Comparison of ENCODE assay signal across 9 mouse cellular contexts in genomic region chr10:95565156-95565854, GRCm38 (mm10). TPM values are rescaled to one million over a fixed set of nuclear protein-coding genes. Genes with fewer than 3 reads are reported as not detected.
DNase-seq lines count a peak whose midpoint lies in the region; ATAC-seq lines count a peak whose summit lies in the region.
"Had no signal": no experiment of that assay in that cellular context is flagged by ENCODE, and none has a peak within 500 bp of the region (broad histone marks: within the 10 kb centered on the region; RNA-seq: fewer than 3 reads in every experiment).

No protein-coding gene starts in this region.

- ATAC-seq in erythroblast, adult 5-6 weeks (replicated peaks; ENCODE audit: low FRiP score, poor library complexity, severe bottlenecking), result no peak
- no peak for ATAC-seq in midbrain, embryonic 12.5 days (ENCODE audit: low FRiP score, low read depth)
- no peak for ATAC-seq in midbrain, embryonic 11.5 days (ENCODE audit: low FRiP score)
- no peak for ATAC-seq in limb, embryonic 12.5 days (ENCODE audit: insufficient number of reproducible peaks, insufficient read depth, low FRiP score, low TSS enrichment, low read depth)
- ATAC-seq in stomach, embryonic 15.5 days (ENCODE audit: insufficient read depth, low FRiP score, low read depth), result no peak

- no peak for DNase-seq in midbrain, embryonic 11.5 days (ENCODE audit: low spot score, missing footprints)
- DNase-seq in left cerebral cortex, postnatal 10 days (ENCODE audit: extremely low spot score in 1 of 2, low spot score in 2 of 2), result no peak
- DNase-seq in adrenal gland, adult 18-20 months (ENCODE audit: low spot score in 2 of 2), result no peak
- DNase-seq: right cerebral cortex, postnatal 14 days had no signal

- no peaks in the 10 kb centered on the region for H3K9me3 ChIP-seq in erythroblast, embryonic 14.5 days (ENCODE audit: control insufficient read depth, low read length)
- H3K9me3 ChIP-seq in midbrain, embryonic 12.5 days, result no peaks in the 10 kb centered on the region
- no peaks in the 10 kb centered on the region for H3K9me3 ChIP-seq in midbrain, embryonic 11.5 days (ENCODE audit: control insufficient read depth, low read length)
- no peaks in the 10 kb centered on the region for H3K9me3 ChIP-seq in limb, embryonic 12.5 days
- no peaks in the 10 kb centered on the region for H3K9me3 ChIP-seq in stomach, embryonic 15.5 days

- H3K4me3 ChIP-seq in erythroblast, embryonic 14.5 days (replicated peaks), result peak overlapping the region; percentile 43
- no peak overlapping the region for H3K4me3 ChIP-seq in midbrain, embryonic 12.5 days
- no peak overlapping the region for H3K4me3 ChIP-seq in midbrain, embryonic 11.5 days (ENCODE audit: low read depth, low read length)
- no peak overlapping the region for H3K4me3 ChIP-seq in limb, embryonic 12.5 days (replicated peaks)
- no peak overlapping the region for H3K4me3 ChIP-seq in stomach, embryonic 15.5 days (replicated peaks)

- intact Hi-C loops in left cerebral cortex, postnatal 10 days (cut with DNase I), result loop anchor here (10.0 kb wide), 1 partner anchor 139 kb away; no protein-coding TSS in a partner anchor

- H3K4me1 ChIP-seq in erythroblast, embryonic 14.5 days (ENCODE audit: control insufficient read depth), result peaks cover 66% of the 10 kb centered on the region
- peaks cover 20% of the 10 kb centered on the region for H3K4me1 ChIP-seq in midbrain, embryonic 12.5 days
- peaks cover 18% of the 10 kb centered on the region for H3K4me1 ChIP-seq in midbrain, embryonic 11.5 days (ENCODE audit: control insufficient read depth, insufficient read depth, low read length)
- H3K4me1 ChIP-seq in limb, embryonic 12.5 days (replicated peaks), result peaks cover 29% of the 10 kb centered on the region
- H3K4me1 ChIP-seq in stomach, embryonic 15.5 days, result peaks cover 20% of the 10 kb centered on the region; the same call in 1 of the 2 replicates

- 0 out of 2 replicates have a peak overlapping the region, but pooled peaks have one; percentile 1 for H3K27ac ChIP-seq in midbrain, embryonic 12.5 days (replicated peaks)
- no peak overlapping the region for H3K27ac ChIP-seq in midbrain, embryonic 11.5 days (ENCODE audit: low read depth, low read length)
- H3K27ac ChIP-seq in limb, embryonic 12.5 days, result 0 out of 2 replicates have a peak overlapping the region, but pooled peaks have one; percentile 56
- no peak overlapping the region for H3K27ac ChIP-seq in stomach, embryonic 15.5 days

- WGBS in midbrain, embryonic 12.5 days, result 27% methylated on average over 14 of the region's 14 CpGs
- WGBS in midbrain, embryonic 11.5 days, result 25% methylated on average over 14 of the region's 14 CpGs
- 26% methylated on average over 14 of the region's 14 CpGs for WGBS in limb, embryonic 12.5 days
- WGBS in stomach, embryonic 15.5 days, result 25% methylated on average over 14 of the region's 14 CpGs

- no peak overlapping the region for H3K4me2 ChIP-seq in midbrain, embryonic 12.5 days (replicated peaks)
- H3K4me2 ChIP-seq in midbrain, embryonic 11.5 days, result no peak overlapping the region
- peak overlapping the region; percentile 13; the same call in 1 of the 2 replicates for H3K4me2 ChIP-seq in limb, embryonic 12.5 days
- peak overlapping the region; percentile 32; the same call in 1 of the 2 replicates for H3K4me2 ChIP-seq in stomach, embryonic 15.5 days

- no peaks in the 10 kb centered on the region for H3K27me3 ChIP-seq in erythroblast, embryonic 14.5 days (ENCODE audit: control insufficient read depth)
- no peaks in the 10 kb centered on the region for H3K27me3 ChIP-seq in midbrain, embryonic 12.5 days
- no peaks in the 10 kb centered on the region for H3K27me3 ChIP-seq in midbrain, embryonic 11.5 days (ENCODE audit: control insufficient read depth, insufficient read depth, low read length)
- no peaks in the 10 kb centered on the region for H3K27me3 ChIP-seq in limb, embryonic 12.5 days
- no peaks in the 10 kb centered on the region for H3K27me3 ChIP-seq in stomach, embryonic 15.5 days (replicated peaks)

- H3K9ac ChIP-seq in midbrain, embryonic 12.5 days (replicated peaks), result no peak overlapping the region
- H3K9ac ChIP-seq in midbrain, embryonic 11.5 days (ENCODE audit: low read length), result no peak overlapping the region
- H3K9ac ChIP-seq in limb, embryonic 12.5 days (replicated peaks), result no peak overlapping the region
- H3K9ac ChIP-seq in stomach, embryonic 15.5 days, result no peak overlapping the region

- peaks cover 29% of the 10 kb centered on the region for H3K36me3 ChIP-seq in erythroblast, embryonic 14.5 days (ENCODE audit: control insufficient read depth)
- no peaks in the 10 kb centered on the region for H3K36me3 ChIP-seq in midbrain, embryonic 12.5 days
- H3K36me3 ChIP-seq in midbrain, embryonic 11.5 days (ENCODE audit: control insufficient read depth, insufficient read depth, low read length), result no peaks in the 10 kb centered on the region
- no peaks in the 10 kb centered on the region for H3K36me3 ChIP-seq in limb, embryonic 12.5 days
- no peaks in the 10 kb centered on the region for H3K36me3 ChIP-seq in stomach, embryonic 15.5 days

RNA-seq across cellular contexts. Expression of gene Nudt4, which starts 1.4 kb away (rescaled TPM):
- polyA plus RNA-seq in erythroblast, embryonic 14.5 days (2012), result 21.2 and 28.8 TPM in 2 replicates
- 103 and 137 TPM in 2 replicates for total RNA-seq in erythroblast, adult 5-6 weeks (2015; ENCODE audit: low replicate concordance)
- 135 and 144 TPM in 2 replicates for total RNA-seq in erythroblast, adult 5-6 weeks (2017; ENCODE audit: low replicate concordance)
- 124 and 125 TPM in 2 replicates for polyA plus RNA-seq in midbrain, embryonic 12.5 days (2016; fragmentation: Nextera tagmentation; extraction: Ambion mirVana)
- polyA plus RNA-seq in midbrain, embryonic 11.5 days (2014; fragmentation: Nextera tagmentation; extraction: Ambion mirVana), result 141 and 148 TPM in 2 replicates
- 111 and 120 TPM in 2 replicates for polyA plus RNA-seq in limb, embryonic 12.5 days (2016; fragmentation: Nextera tagmentation; extraction: Ambion mirVana)
- 61.9 and 63.7 TPM in 2 replicates for polyA plus RNA-seq in stomach, embryonic 15.5 days (2015; fragmentation: Nextera tagmentation; extraction: Ambion mirVana)
- total RNA-seq in left cerebral cortex, postnatal 10 days (2021), result 100 to 1,000 TPM; 207 to 231 TPM
- 100 to 1,000 TPM; 138 to 187 TPM for total RNA-seq in adrenal gland, adult 18-20 months (2021)

RNA-seq across cellular contexts. Expression of gene Ube2n, which starts 50.4 kb away (rescaled TPM):
- polyA plus RNA-seq in erythroblast, embryonic 14.5 days (2012), result 4.4 and 6.9 TPM in 2 replicates
- 139 and 159 TPM in 2 replicates for total RNA-seq in erythroblast, adult 5-6 weeks (2015; ENCODE audit: low replicate concordance)
- 19.4 and 23.5 TPM in 2 replicates for total RNA-seq in erythroblast, adult 5-6 weeks (2017; ENCODE audit: low replicate concordance)
- 388 and 405 TPM in 2 replicates for polyA plus RNA-seq in midbrain, embryonic 12.5 days (2016; fragmentation: Nextera tagmentation; extraction: Ambion mirVana)
- 518 and 522 TPM in 2 replicates for polyA plus RNA-seq in midbrain, embryonic 11.5 days (2014; fragmentation: Nextera tagmentation; extraction: Ambion mirVana)
- polyA plus RNA-seq in limb, embryonic 12.5 days (2016; fragmentation: Nextera tagmentation; extraction: Ambion mirVana), result 326 and 351 TPM in 2 replicates
- polyA plus RNA-seq in stomach, embryonic 15.5 days (2015; fragmentation: Nextera tagmentation; extraction: Ambion mirVana), result 284 and 313 TPM in 2 replicates
- total RNA-seq in left cerebral cortex, postnatal 10 days (2021), result 100 to 1,000 TPM; 232 to 236 TPM
- 100 to 1,000 TPM; 138 to 139 TPM for total RNA-seq in adrenal gland, adult 18-20 months (2021)

Comparison
In these comparisons a context has a peak if more than half of its experiments do, and no peak if none do; other contexts are left out.
1. H3K27ac ChIP-seq: peak in midbrain, embryonic 12.5 days (single experiment) and limb, embryonic 12.5 days (single experiment); none in midbrain, embryonic 11.5 days (single experiment) and stomach, embryonic 15.5 days (single experiment).
2. H3K4me2 ChIP-seq: peak in limb, embryonic 12.5 days (single experiment) and stomach, embryonic 15.5 days (single experiment); none in midbrain, embryonic 12.5 days (single experiment) and midbrain, embryonic 11.5 days (single experiment).
3. RNA of gene Ube2n, which starts 50.4 kb away (polyA plus RNA-seq): 518 to 522 TPM in midbrain, embryonic 11.5 days, 388 to 405 TPM in midbrain, embryonic 12.5 days, 326 to 351 TPM in limb, embryonic 12.5 days and 284 to 313 TPM in stomach, embryonic 15.5 days; 4.4 to 6.9 TPM in erythroblast, embryonic 14.5 days; every median in the first group is over 10 times any median in the second.